8 mouse cellular contexts compared by ENCODE assay signal in genomic region chr13:8870160-8870509, GRCm38 (mm10). TPM values are rescaled to one million over a fixed set of nuclear protein-coding genes. Genes with fewer than 3 reads are reported as not detected.
DNase-seq lines count a peak whose midpoint lies in the region; ATAC-seq and TF ChIP-seq lines count a peak whose summit lies in the region.

No protein-coding gene starts in this region.

- intact Hi-C loops in left cerebral cortex, adult 2 months (cut with DNase I) = loop anchor here (10.0 kb wide), 1 partner anchor 895 kb away; the partner anchor contains the start of gene Zmynd11
- intact Hi-C loops in left cerebral cortex, postnatal 10 days (cut with DNase I) = no loop called here

- ATAC-seq in activated CD4-positive, CD25-positive, alpha-beta regulatory T cell, adult 4 months = peak; percentile 67
- ATAC-seq in midbrain, embryonic 11.5 days (ENCODE audit: low FRiP score) = no peak
- ATAC-seq in frontal cortex, adult (ENCODE audit: low TSS enrichment) = no peak

- 8% methylated on average over 9 of the region's 9 CpGs for WGBS in hindbrain, embryonic 10.5 days
- 6% methylated on average over 9 of the region's 9 CpGs for WGBS in midbrain, embryonic 11.5 days

- peak overlapping the region; percentile 68 for H3K4me3 ChIP-seq in left cerebral cortex, adult 2 months
- H3K4me3 ChIP-seq in hindbrain, embryonic 10.5 days = peak overlapping the region; percentile 93
- peak overlapping the region; percentile 88 for H3K4me3 ChIP-seq in midbrain, embryonic 11.5 days (ENCODE audit: low read depth, low read length)

- H3K9me3 ChIP-seq in hindbrain, embryonic 10.5 days = no peaks in the 10 kb centered on the region
- no peaks in the 10 kb centered on the region for H3K9me3 ChIP-seq in midbrain, embryonic 11.5 days (ENCODE audit: control insufficient read depth, low read length)

- no peaks in the 10 kb centered on the region for H3K27me3 ChIP-seq in hindbrain, embryonic 10.5 days (ENCODE audit: insufficient read depth, poor library complexity, severe bottlenecking)
- H3K27me3 ChIP-seq in midbrain, embryonic 11.5 days (ENCODE audit: control insufficient read depth, insufficient read depth, low read length) = no peaks in the 10 kb centered on the region

- peak overlapping the region; percentile 99 for H3K27ac ChIP-seq in left cerebral cortex, adult 2 months
- H3K27ac ChIP-seq in hindbrain, embryonic 10.5 days = peak overlapping the region; percentile 91
- peak overlapping the region; percentile 92; the same call in 1 of the 2 replicates for H3K27ac ChIP-seq in midbrain, embryonic 11.5 days (ENCODE audit: low read depth, low read length)

- DNase-seq in left cerebral cortex, adult 2 months (ENCODE audit: extremely low spot score in 1 of 2, low spot score in 2 of 2) = no peak
- no peak for DNase-seq in left cerebral cortex, postnatal 10 days (ENCODE audit: extremely low spot score in 1 of 2, low spot score in 2 of 2)
- DNase-seq in hindbrain, embryonic 10.5 days (ENCODE audit: low spot score) = no peak
- DNase-seq in midbrain, embryonic 11.5 days (ENCODE audit: low spot score, missing footprints) = no peak
- DNase-seq in adrenal gland, adult 18-20 months (ENCODE audit: low spot score in 2 of 2) = no peak
- DNase-seq in right cerebral cortex, postnatal 4 days = no peak

- peaks cover 20% of the 10 kb centered on the region for H3K4me1 ChIP-seq in hindbrain, embryonic 10.5 days (replicated peaks)
- peaks cover 8% of the 10 kb centered on the region for H3K4me1 ChIP-seq in midbrain, embryonic 11.5 days (ENCODE audit: control insufficient read depth, insufficient read depth, low read length)

- peaks cover 11% of the 10 kb centered on the region for H3K36me3 ChIP-seq in hindbrain, embryonic 10.5 days
- H3K36me3 ChIP-seq in midbrain, embryonic 11.5 days (ENCODE audit: control insufficient read depth, insufficient read depth, low read length) = no peaks in the 10 kb centered on the region

- peak overlapping the region; percentile 81 for H3K4me2 ChIP-seq in midbrain, embryonic 11.5 days

- H3K9ac ChIP-seq in midbrain, embryonic 11.5 days (ENCODE audit: low read length) = peak overlapping the region; percentile 87

- no peak for TF ChIP-seq CTCF in left cerebral cortex, adult 2 months (IDR thresholded peaks at IDR 0.05)

RNA-seq across cellular contexts. Expression of gene Wdr37, which starts 1.6 kb away (rescaled TPM):
- 100 to 1,000 TPM in 1 of 2 experiments, 10 to 100 TPM in 1; 98.0 to 106 TPM for total RNA-seq in left cerebral cortex, adult 2 months (2021)
- total RNA-seq in left cerebral cortex, postnatal 10 days (2021) = 10 to 100 TPM; 82.0 to 91.6 TPM
- polyA plus RNA-seq in activated CD4-positive, CD25-positive, alpha-beta regulatory T cell, adult 4 months (2017; shearing (Covaris generic)) = 10 to 100 TPM; 41.7 to 47.6 TPM
- 31.0 and 34.1 TPM in 2 replicates for polyA plus RNA-seq in hindbrain, embryonic 10.5 days (2016; fragmentation: Nextera tagmentation; extraction: Ambion mirVana)
- 46.2 and 53.9 TPM in 2 replicates for polyA plus RNA-seq in midbrain, embryonic 11.5 days (2014; fragmentation: Nextera tagmentation; extraction: Ambion mirVana)
- total RNA-seq in adrenal gland, adult 18-20 months (2021) = 10 to 100 TPM; 31.3 to 41.3 TPM

RNA-seq across cellular contexts. Expression of gene Idi1, which starts 15.2 kb away (rescaled TPM):
- 10 to 100 TPM; 32.6 to 35.1 TPM for total RNA-seq in left cerebral cortex, adult 2 months (2021)
- total RNA-seq in left cerebral cortex, postnatal 10 days (2021) = 10 to 100 TPM; 56.5 to 57.7 TPM
- 10 to 100 TPM; 37.8 to 53.1 TPM for polyA plus RNA-seq in activated CD4-positive, CD25-positive, alpha-beta regulatory T cell, adult 4 months (2017; shearing (Covaris generic))
- 122 and 154 TPM in 2 replicates for polyA plus RNA-seq in hindbrain, embryonic 10.5 days (2016; fragmentation: Nextera tagmentation; extraction: Ambion mirVana)
- polyA plus RNA-seq in midbrain, embryonic 11.5 days (2014; fragmentation: Nextera tagmentation; extraction: Ambion mirVana) = 179 and 207 TPM in 2 replicates
- 100 to 1,000 TPM in 1 of 2 experiments, 10 to 100 TPM in 1; 78.7 to 103 TPM for total RNA-seq in adrenal gland, adult 18-20 months (2021)
